Mouse (Mus musculus): ENCODE measurements around the gene Dlg2. TPM values are rescaled to one million over a fixed set of nuclear protein-coding genes. Genes with fewer than 3 reads are reported as not detected.
A peak's percentile ranks its signal among the peaks of the same experiment; 100 is the strongest.

Dlg2 gene
- total RNA-seq, 2 experiments from 2014 or later = 266 to 283 TPM

DNA sequence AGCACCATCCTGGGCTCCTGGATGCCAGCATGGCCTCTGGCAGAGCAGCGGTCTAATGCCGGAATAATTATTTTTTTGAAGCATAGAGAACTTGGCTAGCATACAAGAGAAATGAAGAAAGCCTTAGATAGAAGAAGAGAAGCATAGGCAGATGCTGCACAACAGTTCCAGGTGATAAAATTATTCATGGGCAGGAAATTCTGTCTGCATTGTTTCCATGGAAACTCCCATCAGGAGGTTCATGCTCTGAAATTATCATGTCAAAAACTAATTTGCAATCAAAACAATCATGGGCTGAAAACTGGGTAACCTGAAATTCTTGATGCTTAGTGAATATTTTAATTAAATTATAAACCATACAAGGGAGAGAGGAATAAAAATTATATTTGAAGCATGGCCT, 1624.4 kb downstream of the Dlg2 start:
- no peak for DNase-seq

DNA sequence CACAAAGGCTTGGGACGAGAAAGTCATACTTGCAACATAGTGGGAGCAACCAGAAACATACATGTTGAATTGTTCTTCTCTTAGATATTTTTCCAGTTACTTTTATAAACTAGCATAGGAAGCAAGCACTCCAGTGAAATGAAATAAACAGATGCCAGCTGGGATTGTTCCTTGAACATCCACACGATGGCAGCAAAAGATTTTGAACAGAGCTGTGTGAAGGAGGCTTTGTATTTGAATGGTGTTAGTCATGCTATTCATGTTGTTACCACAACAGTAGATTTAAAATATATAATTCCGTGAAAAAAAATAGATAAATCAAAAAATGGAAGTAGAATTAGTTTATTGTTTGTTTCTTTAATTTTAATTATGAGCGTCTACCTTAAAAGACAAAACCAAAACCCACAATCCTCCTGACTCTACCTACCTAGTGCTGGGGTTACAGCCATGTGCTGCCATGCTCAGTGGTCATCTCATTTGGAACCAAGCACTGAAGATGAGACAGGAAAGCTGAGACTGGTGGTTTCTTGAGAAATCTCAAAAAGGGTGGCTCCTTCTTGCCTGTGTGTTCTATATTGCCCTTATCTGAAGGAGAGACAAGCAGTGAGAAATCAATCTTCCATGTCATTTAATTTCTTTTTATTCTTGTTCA, 1626.5 kb downstream of the Dlg2 start:
- peak; percentile 29 to 64 for DNase-seq

DNA sequence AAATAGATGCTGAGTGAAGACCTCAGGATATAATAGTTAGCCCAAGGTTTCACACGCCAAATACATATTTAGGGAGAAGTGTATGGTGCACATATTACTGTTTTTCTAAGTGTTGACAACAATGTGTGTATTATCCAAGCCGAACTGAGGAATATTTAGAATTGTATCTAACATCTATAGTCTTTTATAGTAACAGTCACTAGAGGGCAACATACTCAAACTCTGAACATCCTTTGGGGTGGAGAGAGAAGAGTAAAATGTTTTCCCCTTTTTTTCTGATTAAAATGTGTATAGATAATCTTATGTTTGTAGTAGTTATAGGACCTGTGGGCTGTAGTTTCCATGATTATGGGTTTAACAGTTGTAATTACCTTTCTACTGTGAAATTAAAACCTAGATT, 1629.0 kb downstream of the Dlg2 start:
- DNase-seq = no peak

DNA sequence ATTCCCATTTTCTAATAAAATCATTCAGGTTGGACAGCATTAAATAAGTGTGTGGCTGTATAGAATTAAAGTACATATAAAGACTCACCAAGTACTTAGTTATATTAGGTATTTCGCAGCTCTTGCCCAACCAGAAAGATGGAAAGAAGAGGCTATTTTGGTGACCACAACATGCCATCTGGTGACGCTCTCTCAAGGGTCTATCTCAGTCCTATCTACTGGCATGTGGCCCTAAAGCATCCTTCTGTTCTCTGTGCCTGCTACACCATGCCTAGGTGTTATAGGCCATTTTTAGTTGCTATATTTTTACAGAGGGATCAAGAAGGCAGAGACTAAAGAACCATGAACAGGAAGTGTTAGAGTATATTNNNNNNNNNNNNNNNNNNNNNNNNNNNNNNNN, 1629.5 kb downstream of the Dlg2 start:
- no peak for DNase-seq

DNA sequence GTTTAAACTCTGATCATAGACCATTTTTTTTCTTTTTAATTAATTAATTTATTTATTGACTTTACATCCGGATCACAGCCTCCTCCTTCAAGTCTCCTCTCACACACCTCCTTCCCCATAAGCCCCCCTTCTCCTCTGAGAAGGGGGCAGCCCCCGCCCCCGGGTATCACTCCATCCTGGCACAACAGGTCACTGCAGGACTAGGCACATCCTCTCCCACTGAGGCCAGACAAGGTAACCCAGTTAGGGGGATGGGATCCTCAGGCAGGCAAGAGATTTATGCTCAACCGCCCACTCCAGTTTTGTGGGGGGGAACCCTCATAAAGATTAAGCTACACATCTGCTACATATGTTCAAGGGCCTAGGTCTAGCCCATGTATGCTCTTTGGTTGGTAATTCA, 1636.6 kb downstream of the Dlg2 start:
- DNase-seq = no peak

DNA sequence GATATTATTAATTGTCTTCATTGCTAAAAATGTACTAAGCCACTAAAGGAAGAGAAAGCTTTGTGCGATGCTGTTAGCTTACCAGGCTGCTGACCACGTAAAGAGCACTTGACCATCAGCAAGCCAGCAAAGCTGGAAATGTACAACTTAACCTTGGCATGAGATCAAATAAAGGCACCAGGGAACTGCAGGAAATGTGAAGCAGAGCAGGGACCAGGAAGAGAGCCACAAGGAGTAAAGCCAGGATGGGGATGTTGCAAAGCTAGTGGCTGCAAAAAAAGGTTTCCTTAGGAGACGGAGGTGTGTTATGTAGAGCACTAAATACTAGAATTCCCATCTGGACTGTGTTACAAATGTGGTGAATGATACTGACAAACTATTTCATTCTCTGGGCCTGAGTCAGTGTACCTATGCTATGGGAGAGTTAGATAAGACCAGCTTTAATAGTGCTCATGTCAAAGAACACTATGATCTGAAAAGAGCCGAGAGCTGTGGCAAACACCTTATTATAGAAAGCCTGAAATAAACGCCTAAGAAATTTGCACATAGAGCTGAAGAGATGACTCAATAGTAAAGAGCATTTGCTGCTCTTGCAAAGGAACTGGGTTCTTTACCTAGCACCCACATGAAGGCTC, 1638.9 kb downstream of the Dlg2 start:
- no peak for DNase-seq

DNA sequence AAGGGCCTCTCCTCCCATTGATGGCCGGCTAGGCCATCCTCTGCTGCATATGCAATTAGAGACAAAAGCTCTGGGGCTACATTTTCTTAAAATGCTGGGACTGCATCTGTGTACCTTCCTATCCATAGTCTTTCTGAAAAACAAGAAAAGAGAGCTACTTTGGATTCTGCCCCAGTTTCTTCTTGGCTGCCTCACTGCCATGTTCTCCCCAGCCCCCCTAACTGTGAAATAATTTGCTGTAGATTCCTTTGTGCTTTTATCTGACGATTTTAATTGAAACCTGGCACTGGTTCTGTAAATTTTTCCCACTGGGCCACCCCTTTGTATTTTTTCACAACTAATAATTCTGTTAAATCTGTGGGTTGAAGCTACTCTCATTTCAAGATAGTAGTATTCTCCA, 1646.8 kb downstream of the Dlg2 start:
- DNase-seq = no peak

DNA sequence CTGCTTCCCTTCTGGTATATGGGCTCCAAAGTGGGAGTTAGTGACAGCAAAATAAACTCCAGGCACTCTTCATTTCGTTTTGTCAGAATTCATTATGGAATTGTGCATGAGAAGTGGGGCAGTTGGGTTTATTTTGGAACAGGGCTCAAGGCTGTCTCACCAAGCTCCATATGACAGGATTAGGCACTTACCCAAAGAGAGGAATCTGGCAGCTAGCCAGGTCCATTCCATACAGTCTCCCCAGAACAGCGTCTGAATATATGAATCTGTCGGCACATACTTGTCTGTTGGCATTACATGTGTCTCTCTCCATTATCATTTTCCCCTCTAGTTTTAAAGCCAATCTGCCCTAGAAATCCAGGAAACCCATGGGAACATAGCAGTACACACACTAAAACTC, 1649.4 kb downstream of the Dlg2 start:
- DNase-seq = no peak

DNA sequence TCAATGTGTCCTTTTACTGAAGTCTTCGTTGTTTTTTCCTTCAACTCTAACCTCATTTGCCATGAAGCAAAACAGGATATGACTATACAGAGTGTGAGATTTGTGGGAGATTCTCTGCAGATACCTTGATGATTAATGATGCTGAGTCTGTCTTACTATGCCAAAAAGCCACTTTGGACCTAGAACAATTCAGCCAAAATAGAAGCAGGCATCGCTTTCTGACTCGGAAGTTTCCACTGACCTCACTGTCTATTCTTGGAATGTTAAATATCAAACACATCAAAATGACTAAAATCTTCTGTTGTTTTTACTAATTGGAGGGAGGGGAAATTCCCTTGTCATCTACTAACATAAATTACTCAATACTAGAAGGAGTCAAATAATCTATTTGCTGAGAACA, 1657.8 kb downstream of the Dlg2 start:
- DNase-seq = no peak

DNA sequence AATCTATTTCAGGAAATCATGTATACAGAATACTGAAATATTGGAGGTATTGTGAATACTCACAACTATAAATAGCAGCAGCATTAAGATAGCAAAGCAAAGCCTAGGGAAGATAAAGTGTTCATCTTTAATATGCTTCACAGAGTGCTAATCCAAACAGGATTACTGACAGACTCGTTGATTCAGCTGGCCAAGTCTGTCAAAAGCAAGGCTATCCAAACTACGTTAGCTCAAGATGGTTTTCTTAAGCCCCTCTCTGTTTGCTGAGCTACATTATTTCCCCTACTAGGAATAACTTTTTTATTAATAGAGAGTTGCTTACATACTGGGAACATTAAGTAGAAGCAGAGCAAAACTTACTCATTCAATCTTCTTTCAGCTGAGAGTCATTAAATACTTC, 1659.2 kb downstream of the Dlg2 start:
- DNase-seq = no peak

DNA sequence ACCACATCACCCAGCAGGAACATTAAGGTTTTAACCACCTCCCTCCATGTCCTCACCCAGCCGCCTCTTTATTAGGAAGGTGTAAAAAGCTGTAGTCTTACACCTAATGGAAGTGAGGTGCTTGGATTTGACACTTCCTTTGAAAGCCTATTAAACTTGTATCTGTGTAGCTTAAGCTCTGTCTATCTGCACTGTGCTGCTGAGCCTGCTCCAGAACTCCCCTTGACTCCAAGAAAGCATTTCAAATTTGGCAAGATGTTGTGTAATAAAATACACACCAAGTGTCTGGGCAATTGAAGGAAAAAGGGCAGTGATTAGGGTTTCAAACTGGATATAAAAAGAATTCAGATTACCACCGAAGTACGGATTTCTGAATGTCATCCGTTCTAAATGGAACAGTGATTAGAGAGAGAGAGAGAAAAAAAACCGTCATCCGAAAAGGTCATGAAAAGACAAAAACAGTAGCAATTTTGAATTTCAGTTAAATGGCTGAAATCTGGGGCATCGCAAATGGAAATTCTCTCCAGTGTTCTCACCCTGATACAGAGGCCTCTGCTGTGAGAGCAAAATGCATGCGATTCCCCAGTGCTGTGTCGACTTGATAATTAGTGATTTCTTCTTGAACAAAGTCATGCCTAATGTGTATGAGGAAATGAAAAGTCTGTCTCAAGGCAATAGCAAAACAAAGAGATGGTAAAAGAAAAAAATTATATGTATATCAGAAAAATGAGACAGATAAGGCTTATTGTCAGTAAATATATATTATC, 1663.8 kb downstream of the Dlg2 start:
- DNase-seq = no peak

DNA sequence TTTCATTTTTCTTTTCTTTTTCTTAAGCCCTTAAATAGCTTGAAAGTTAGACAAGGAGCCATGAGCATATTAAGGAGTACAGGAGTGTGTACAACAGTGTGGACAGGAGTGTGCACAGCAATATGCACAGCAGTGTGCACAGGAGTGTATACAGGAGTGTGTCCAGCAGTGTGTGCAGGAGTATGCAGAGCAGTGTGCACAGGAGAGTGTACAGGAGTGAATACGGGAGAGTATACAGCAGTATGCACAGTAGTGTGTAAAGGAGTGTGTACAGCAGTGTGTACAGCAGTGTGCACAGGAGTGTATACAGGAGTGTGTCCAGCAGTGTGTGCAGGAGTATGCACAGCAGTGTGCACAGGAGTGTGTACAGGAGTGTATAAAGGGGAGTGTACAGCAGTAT, 1671.0 kb downstream of the Dlg2 start:
- no peak for DNase-seq

DNA sequence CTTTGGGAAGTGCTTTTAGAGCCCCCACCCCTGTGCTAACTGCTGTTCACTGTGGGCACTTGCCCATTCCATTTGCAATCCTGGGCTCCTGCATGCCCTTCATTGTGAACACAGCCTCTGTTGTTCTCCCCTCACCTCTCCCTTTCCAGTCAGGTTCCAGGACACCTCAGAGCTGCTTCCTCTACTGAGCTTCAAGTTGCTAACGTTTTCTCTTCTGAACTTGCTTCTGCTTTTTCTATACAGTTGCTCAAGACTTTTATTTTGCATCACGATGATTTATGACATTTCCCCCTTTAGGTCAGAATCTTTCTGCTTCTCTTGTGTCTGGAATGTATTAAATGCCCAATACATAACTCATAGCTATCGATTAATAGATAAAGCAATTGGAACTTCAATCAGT, 1674.3 kb downstream of the Dlg2 start:
- no peak for DNase-seq

DNA sequence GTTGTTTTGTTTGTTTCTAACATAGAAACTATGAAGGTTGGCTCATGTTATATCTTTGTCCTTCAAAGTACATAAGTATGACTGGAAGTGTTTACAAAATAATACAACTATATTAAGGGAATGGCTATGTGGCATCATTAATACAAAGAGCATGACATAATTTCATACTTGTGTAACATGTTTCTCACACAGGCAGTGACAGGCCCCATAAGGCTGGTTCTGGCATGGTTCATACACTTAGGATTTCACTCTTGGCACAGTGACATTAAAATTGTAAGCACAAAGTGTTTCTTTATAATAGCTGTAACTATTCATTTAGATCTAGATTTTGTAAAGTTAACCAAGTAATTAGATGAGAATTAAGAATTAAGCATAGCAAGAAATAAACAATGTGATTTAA, 1678.1 kb downstream of the Dlg2 start:
- no peak for DNase-seq

DNA sequence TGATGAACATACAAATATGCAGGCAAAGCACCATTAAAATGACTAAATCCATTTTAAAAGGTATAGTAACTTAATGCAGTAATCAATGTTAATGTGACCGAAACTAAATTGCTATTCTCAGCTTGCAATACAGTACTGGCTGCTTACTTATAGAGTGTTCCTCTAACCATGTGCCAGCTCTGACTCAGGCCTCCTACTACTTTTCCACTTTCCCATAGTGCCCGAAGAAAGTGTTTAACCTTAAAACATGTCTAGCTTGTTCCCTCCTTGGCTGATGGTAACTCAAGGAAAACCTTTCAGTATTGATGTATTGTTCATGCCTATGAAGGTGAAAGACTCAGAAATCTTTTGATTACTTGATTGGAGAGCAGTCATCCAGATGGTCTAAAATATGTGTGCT, 1686.7 kb downstream of the Dlg2 start:
- no peak for DNase-seq

DNA sequence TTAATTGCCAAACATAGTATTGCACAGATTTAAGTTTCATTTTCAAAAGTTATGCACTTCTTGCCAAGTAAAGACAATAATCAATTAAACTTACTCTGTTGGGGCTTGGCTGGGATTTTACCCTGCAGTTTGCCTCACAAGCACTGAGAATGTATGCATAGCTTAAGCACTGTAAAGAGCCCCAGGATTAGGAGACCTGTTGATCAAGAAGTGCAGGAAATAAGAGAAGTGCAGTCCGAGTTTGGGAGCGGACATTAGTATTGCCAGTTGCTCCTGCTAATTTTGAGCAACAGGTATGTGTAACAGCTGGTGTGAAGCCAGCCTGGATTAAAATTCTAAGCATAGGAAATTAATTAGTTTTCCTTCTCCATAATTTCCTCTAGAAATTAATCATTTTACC, 1687.8 kb downstream of the Dlg2 start:
- no peak for DNase-seq

DNA sequence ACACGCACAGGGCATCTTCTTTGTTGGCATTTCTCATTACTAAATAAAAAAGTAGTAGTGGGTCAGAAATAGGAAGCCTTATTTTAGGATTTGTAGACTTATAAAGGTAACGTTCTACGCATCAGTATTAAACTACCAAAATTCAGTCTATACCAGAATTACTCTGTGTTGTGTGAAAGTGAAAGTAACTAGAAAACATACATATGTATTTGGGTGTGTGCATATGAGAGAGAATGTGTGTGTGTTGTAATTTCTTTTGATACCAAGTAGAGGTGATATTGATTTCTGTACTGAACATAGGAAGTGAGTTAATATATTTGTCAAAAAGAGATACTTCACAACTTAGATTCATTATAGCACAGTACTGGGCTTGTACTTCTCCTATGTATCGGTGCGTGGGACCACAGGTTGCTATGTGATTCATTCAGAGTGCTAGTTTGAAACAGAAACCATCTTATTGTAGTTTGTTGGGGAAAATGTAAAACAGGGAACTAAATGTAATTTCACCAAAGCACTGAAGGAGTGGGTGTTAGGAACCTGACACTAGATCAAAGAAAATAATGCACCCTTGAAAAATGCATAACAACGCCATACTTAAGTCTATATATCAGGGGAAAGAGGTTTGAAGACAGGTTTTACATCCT, 1688.5 kb downstream of the Dlg2 start:
- DNase-seq = no peak

DNA sequence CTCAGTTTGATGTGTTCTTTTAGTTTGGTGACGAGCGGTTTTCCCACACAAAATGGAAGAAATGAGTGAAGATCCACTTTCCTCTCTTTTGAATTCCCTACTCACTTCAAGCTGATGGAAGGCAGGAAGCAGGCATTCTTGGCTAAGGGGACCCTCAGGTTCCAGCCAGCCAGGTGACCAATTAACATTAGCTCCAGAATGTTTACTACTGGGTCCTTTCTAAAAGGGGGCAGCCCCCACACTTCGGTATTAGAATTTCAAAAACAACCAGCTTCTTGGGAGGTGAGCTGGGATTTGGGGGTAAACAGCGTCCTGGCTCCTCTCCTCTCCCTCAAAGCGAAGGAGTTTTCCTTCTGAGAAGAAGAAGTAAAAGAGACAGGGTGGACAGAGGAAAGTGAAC, 1703.6 kb downstream of the Dlg2 start:
- DNase-seq = no peak

DNA sequence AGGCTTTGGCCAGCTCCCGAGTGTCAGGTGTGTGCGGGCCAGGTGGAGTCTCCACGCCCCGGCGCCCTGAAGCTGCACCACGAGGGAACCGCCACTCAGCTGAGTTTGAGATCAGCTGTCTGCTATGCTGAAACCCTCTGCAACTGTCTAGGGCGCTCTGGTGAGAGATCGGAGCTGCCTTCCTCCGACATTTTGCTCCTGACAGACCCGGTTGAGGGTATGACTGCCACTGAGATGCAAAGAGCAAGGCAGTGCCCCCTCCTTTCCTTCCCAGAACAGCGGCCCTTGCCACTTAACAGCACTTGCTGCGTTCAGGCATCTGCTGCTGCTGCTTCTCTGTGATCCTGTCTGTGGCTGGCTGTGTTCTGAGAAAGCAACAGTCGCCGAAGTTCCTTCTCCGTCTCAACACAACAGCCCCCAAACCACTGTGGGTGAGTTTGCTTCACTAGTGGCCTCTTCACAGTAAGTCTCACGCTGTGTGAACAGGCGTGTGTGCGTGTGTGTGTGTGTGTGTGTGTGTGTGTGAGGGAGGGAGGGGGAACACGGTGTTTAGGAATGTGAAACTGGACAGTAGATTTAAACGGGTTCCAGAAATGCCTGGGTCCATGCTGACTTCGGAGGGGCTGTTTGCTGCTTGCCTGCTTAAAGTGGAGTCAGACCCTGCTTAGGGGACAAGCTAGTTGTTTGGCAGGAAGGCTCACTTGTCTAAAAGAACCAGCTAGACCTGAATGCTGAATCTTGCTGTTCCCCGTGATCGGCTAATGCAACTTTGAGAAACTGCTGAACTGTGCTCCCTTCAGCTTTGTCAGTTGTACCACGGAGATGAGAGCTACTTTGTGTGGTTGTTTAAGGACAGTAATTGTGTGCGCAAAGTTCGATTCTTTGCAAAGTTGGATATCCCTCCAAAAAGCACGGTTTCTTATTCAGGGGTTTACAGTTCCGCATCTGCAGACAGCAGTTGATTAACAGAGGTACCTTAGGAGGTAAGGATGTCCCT, 1704.4 kb downstream of the Dlg2 start:
- DNase-seq = no peak

DNA sequence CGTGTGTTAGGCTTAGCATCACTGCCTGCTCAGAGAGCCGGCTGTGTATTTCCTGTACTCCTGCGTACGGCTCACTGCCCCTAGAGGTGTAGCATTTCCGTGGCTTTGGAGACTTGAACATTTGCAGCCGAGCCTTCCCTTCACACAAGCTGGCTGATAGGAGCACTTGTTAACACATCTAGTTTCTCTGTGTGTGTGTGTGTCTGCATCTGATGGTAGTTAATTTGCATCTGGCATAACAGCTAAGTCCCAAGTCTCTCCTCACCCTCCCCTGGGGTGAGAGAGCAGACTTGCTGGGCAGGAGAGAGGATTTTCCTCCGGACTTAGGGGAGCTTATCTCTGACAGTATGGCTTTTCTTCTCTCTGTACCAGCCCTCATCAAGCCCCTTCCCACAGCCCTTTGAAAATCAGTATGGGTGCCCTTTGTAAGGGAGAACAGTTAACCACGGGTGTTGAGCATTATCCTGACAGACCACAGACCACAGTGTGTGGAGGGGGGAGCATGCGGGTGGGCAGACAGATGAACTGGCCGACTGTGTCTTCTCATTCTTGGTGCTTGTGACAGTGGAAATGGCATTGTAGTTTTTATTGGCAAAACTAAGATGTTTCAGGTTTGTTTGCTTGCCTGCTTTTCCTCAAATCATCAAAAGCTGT, 1705.6 kb downstream of the Dlg2 start:
- DNase-seq = no peak

DNA sequence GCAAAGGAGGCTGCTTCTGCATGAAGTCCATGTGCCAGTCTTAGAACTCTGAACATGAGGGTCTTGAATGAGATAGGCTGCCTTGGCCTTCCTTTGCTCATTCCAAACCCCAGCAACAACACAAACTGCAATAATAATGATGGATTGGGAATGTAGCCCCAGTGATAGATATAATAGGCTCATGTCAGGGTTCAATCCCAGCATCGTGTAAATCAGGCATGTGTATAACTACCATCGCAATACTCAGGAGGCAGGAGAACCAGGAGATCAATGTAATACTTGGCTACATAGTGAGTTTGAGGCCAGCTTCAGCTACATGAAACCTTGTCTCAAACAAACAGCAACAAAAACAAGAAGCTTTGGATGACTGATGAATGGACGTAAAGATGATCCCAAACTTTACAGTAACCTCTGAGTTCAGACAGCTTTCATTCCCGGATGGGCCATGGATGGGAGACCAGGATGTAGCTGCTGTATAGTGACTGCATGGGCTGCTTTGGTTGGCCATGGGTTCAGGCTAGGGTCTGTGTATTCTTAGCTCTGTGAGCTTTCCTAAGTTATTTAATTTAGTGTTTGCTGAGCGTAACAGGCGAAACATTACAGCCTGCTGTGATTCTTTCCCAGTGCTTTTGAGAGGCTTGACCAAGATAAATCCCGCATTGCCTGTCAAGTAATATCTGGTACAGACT, 1708.0 kb downstream of the Dlg2 start:
- DNase-seq = no peak
